Mouse (Mus musculus) testis, adult 2 months (tissue): ENCODE results near the gene A430078G23Rik.

Experiments used
- CTCF ChIP-seq: fragments of 200-500 bp; IDR thresholded peaks from 2 replicates; pipeline ENCODE4 v1.5.1; 2012; ENCODE audit warnings: low read depth, mild to moderate bottlenecking, inconsistent platforms, low read length, moderate library complexity; ENCODE audit not compliant: control insufficient read depth, insufficient read depth, insufficient replicate concordance
- POLR2A ChIP-seq: fragments of 200-500 bp; IDR thresholded peaks from 2 replicates; pipeline ENCODE4 v1.6.1; 2012; ENCODE audit warnings: low read depth, mild to moderate bottlenecking, inconsistent platforms, low read length, moderate library complexity; ENCODE audit not compliant: control insufficient read depth

DNA sequence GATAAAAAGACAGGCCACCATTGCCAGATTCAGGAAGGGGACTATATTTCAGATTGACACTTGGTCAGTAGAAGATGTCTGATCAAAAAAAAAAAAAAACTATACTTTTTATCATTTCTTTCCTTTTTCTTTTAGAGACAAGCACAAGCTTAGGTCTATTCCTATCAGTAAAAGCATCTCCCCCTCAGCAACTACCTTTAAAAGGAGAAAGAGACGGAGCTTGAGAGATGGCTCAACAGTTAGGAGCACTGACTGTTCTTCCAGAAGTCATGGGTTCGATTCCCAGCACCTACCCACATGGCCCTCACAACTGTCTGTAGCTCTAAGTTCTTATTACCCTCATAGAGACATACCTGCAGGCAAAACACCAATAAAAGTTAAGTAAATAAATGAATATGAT, 38.9 kb upstream of the A430078G23Rik start:
- TF ChIP-seq POLR2A (no peak), CTCF (no peak)
